ENCODE assay signal across 7 mouse cellular contexts in the genomic region with DNA sequence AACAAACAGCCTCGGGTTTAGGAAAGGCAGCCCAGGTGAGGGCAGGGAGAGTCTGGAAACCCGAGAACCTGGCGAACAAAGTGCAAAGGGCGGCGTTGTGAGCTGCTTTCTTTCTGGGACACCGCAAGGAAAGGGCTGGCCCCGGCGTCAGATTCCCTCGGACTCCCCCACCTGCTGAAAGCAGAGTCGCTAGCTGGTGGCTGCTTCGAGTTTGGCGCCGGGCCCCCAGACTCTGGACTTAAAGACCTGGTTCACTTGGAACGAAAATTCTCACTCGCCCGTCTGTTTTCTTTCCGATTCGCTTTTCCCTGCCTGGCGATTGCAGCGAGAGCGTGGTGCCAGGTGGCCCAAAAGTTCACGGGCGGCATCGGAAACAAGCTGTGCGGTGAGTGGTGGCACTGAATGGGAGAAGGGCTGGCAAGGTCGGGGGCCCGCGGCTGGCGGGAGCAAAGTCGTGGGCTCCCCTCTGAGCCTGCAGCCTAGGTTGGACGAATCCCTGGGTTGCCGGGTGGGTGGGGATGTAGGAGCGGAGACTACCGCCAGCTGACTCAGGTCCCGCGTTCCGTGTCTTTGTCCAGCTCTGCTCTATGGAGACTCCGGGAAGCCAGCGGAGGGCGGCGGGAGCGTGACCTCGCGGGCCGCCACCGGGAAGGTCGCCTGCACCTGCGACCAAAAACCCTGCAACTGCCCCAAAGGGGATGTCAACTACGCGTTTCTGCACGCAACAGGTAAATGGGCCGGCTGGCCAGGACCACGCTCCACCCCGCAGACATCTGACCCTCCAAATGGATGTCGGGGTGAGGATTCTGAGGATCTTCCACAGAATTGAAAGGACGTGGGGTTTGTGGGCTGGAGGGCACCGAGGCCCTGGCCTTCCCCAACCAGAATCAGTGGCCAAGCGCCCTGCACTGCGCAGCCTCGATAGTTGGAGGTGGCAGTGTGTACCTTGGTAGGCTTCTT. TPM values are rescaled to one million over a fixed set of nuclear protein-coding genes. Genes with fewer than 3 reads are reported as not detected.
DNase-seq lines count a peak whose midpoint lies in the region; ATAC-seq and TF ChIP-seq lines count a peak whose summit lies in the region.

No protein-coding gene starts in this region.

- H3K27me3 ChIP-seq in forebrain, embryonic 15.5 days: peaks cover 37% of the 10 kb centered on the region
- H3K27me3 ChIP-seq in limb, embryonic 10.5 days (ENCODE audit: low read depth, poor library complexity, severe bottlenecking): peaks cover 100% of the 10 kb centered on the region
- H3K27me3 ChIP-seq in small intestine, adult 2 months (ENCODE audit: control insufficient read depth, insufficient read depth, low read length): peaks cover 47% of the 10 kb centered on the region

- peak overlapping the region; percentile 98 for H3K27ac ChIP-seq in forebrain, embryonic 15.5 days (replicated peaks)
- H3K27ac ChIP-seq in limb, embryonic 10.5 days: no peak overlapping the region
- H3K27ac ChIP-seq in small intestine, adult 2 months (ENCODE audit: insufficient read depth, low read depth, low read length): no peak overlapping the region

- peak; percentile 25 to 30 for DNase-seq in right cerebral cortex, postnatal 10 days (ENCODE audit: low spot score in 2 of 2)
- DNase-seq in right cerebral cortex, postnatal 36 days (ENCODE audit: low spot score in 2 of 2): no peak
- DNase-seq in limb, embryonic 10.5 days (ENCODE audit: low spot score): peak; percentile 58
- no peak for DNase-seq in urinary bladder, adult 18-20 months (ENCODE audit: low spot score in 2 of 2)
- no peak for DNase-seq in spleen, adult 18-20 months

- no peak for TF ChIP-seq POLR2A in small intestine, adult 2 months (IDR thresholded peaks at IDR 0.05; ENCODE audit: low read depth, low read length)

- no peaks in the 10 kb centered on the region for H3K36me3 ChIP-seq in forebrain, embryonic 15.5 days
- no peaks in the 10 kb centered on the region for H3K36me3 ChIP-seq in limb, embryonic 10.5 days
- no peaks in the 10 kb centered on the region for H3K36me3 ChIP-seq in small intestine, adult 2 months (ENCODE audit: control insufficient read depth, insufficient read depth, low read length)

- peak overlapping the region; percentile 82 for H3K4me2 ChIP-seq in forebrain, embryonic 15.5 days (replicated peaks)

- TF ChIP-seq CTCF in small intestine, adult 2 months (IDR thresholded peaks at IDR 0.05; ENCODE audit: extremely low read depth, insufficient read length, insufficient replicate concordance, low read depth, low read length): no peak

- no peak for ATAC-seq in forebrain, embryonic 15.5 days (replicated peaks)

- under 1% methylated on average over 60 of the region's 60 CpGs for WGBS in forebrain, embryonic 15.5 days
- under 1% methylated on average over 60 of the region's 60 CpGs for WGBS in limb, embryonic 10.5 days
- WGBS in small intestine, adult 2 months: under 1% methylated on average over 60 of the region's 60 CpGs

- H3K4me1 ChIP-seq in forebrain, embryonic 15.5 days: peaks cover 54% of the 10 kb centered on the region
- H3K4me1 ChIP-seq in limb, embryonic 10.5 days: peaks cover 25% of the 10 kb centered on the region
- H3K4me1 ChIP-seq in small intestine, adult 2 months (ENCODE audit: control insufficient read depth, insufficient read depth, insufficient read length, low read length): peaks cover 14% of the 10 kb centered on the region

- peak overlapping the region; percentile 70 for H3K9ac ChIP-seq in forebrain, embryonic 15.5 days (replicated peaks)

- H3K9me3 ChIP-seq in forebrain, embryonic 15.5 days: no peaks in the 10 kb centered on the region
- H3K9me3 ChIP-seq in limb, embryonic 10.5 days (replicated peaks): no peaks in the 10 kb centered on the region

- peak overlapping the region; percentile 56 for H3K4me3 ChIP-seq in forebrain, embryonic 15.5 days
- peak overlapping the region; percentile 46 for H3K4me3 ChIP-seq in limb, embryonic 10.5 days
- H3K4me3 ChIP-seq in small intestine, adult 2 months (ENCODE audit: low read depth, low read length): peak overlapping the region; percentile 53

RNA-seq across cellular contexts. Expression of gene Gad2, which starts 1.4 kb away (rescaled TPM):
- 70.0 and 78.2 TPM in 2 replicates for polyA plus RNA-seq in forebrain, embryonic 15.5 days (2015; fragmentation: Nextera tagmentation; extraction: Ambion mirVana)
- polyA plus RNA-seq in limb, embryonic 10.5 days (2016; fragmentation: Nextera tagmentation; extraction: Ambion mirVana): 0.03 TPM in 1 of 2 replicates, not detected in the other
- 0.01 TPM in 1 of 2 replicates, not detected in the other for polyA plus RNA-seq in small intestine, adult 2 months (2012; rRNA removed)

Comparison
In these comparisons a context has a peak if more than half of its experiments do, and no peak if none do; other contexts are left out.
1. DNase-seq: peak in right cerebral cortex, postnatal 10 days (2 of 2) and limb, embryonic 10.5 days (single experiment); none in right cerebral cortex, postnatal 36 days (0 of 2), urinary bladder, adult 18-20 months (0 of 2) and spleen, adult 18-20 months (0 of 2).
2. RNA of gene Gad2, which starts 1.4 kb away (polyA plus RNA-seq): 70.0 to 78.2 TPM in forebrain, embryonic 15.5 days; 0.03 TPM in limb, embryonic 10.5 days and 0.01 TPM in small intestine, adult 2 months; every median in the first group is over 10 times any median in the second.
3. Peak in every context shown above with its lines, with median percentiles within 50 percentile points of each other: H3K4me3 ChIP-seq.